Mouse (Mus musculus) myocyte (in vitro differentiated cells): Measurements from ENCODE around the gene Grb10. TPM values are rescaled to one million over a fixed set of nuclear protein-coding genes. Genes with fewer than 3 reads are reported as not detected.

ENCODE experiments used
- H3K27me3 ChIP-seq: one replicate; pipeline ENCODE4 v1.6.1; 2011; ENCODE audit not compliant: control insufficient read depth, insufficient read depth, insufficient read length
- H3K36me3 ChIP-seq: one replicate; pipeline ENCODE4 v1.6.1; 2011; ENCODE audit not compliant: control insufficient read depth, insufficient read depth
- H3K4me2 ChIP-seq: one replicate; pipeline ENCODE4 v1.6.1; 2011; ENCODE audit warnings: low read depth, control low read depth
- H3K4me3 ChIP-seq: one replicate; pipeline ENCODE4 v1.5.1; 2011; ENCODE audit warnings: mild to moderate bottlenecking, control low read depth, moderate library complexity
- H3K79me2 ChIP-seq: one replicate; pipeline ENCODE4 v1.6.1; 2011; ENCODE audit not compliant: control insufficient read depth, insufficient read depth
- H3ac ChIP-seq: one replicate; pipeline ENCODE4 v1.6.1; 2011; ENCODE audit not compliant: control insufficient read depth, insufficient read length
- CEBPB ChIP-seq: IDR thresholded peaks from 2 replicates; pipeline ENCODE4 v1.6.1; 2011; ENCODE audit warnings: mild to moderate bottlenecking, moderate library complexity; ENCODE audit not compliant: poor library complexity, insufficient read depth, severe bottlenecking
- E2F4 ChIP-seq: IDR thresholded peaks from one replicate; pipeline ENCODE4 v1.6.1; 2011; ENCODE audit warnings: mild to moderate bottlenecking, control low read depth, moderate library complexity; ENCODE audit not compliant: insufficient read depth
- MAX ChIP-seq: IDR thresholded peaks from one replicate; pipeline ENCODE4 v1.6.1; 2011; ENCODE audit warnings: low read depth, mild to moderate bottlenecking, control low read depth
- MYOD1 ChIP-seq, 3 experiments: IDR thresholded peaks; one replicate each; pipeline ENCODE4 v1.6.1; 2011; ENCODE audit warnings: control low read depth in 2 of 3, low read depth in 2 of 3, mild to moderate bottlenecking in 2 of 3, moderate library complexity in 1 of 3; ENCODE audit not compliant: insufficient read length in 2 of 3, control insufficient read depth in 1 of 3
- MYOG ChIP-seq, 3 experiments: IDR thresholded peaks; one replicate each; pipeline ENCODE4 v1.6.1; 2011; ENCODE audit warnings: control low read depth in 2 of 3, low read depth in 2 of 3, mild to moderate bottlenecking in 2 of 3; ENCODE audit not compliant: insufficient read length in 2 of 3, control insufficient read depth in 1 of 3, insufficient read depth in 1 of 3
- POLR2A ChIP-seq: IDR thresholded peaks from one replicate; pipeline ENCODE4 v1.6.1; 2011; ENCODE audit warnings: low read depth, mild to moderate bottlenecking, control low read depth, moderate library complexity; ENCODE audit not compliant: insufficient read length
- POLR2AphosphoS2 ChIP-seq: IDR thresholded peaks from one replicate; pipeline ENCODE4 v1.6.1; 2011; ENCODE audit warnings: low read depth, control low read depth; ENCODE audit not compliant: insufficient read length
- REST ChIP-seq: IDR thresholded peaks from one replicate; pipeline ENCODE4 v1.6.1; 2011; ENCODE audit warnings: mild to moderate bottlenecking, control low read depth, moderate library complexity; ENCODE audit not compliant: insufficient read depth, insufficient read length
- SRF ChIP-seq: IDR thresholded peaks from one replicate; pipeline ENCODE4 v1.6.1; 2011; ENCODE audit warnings: low read depth; ENCODE audit not compliant: control insufficient read depth, insufficient read length
- TCF12 ChIP-seq: IDR thresholded peaks from one replicate; pipeline ENCODE4 v1.6.1; 2011; ENCODE audit warnings: mild to moderate bottlenecking, control low read depth; ENCODE audit not compliant: poor library complexity, insufficient read depth, severe bottlenecking
- TCF3 ChIP-seq: IDR thresholded peaks from one replicate; pipeline ENCODE4 v1.6.1; 2011; ENCODE audit warnings: low read depth, control low read depth; ENCODE audit not compliant: insufficient read length
- USF1 ChIP-seq: IDR thresholded peaks from one replicate; pipeline ENCODE4 v1.6.1; 2011; ENCODE audit warnings: low read depth, mild to moderate bottlenecking, control low read depth, moderate library complexity
- polyA plus RNA-seq: library from polyadenylated mRNA; unstranded; fragments of >200 nt; fragmentation: generic; extraction: Trizol; gene quantifications from one replicate; pipeline ENCODE4 v1.2.1, GENCODE M21; 2012; ENCODE audit warnings: missing spikeins

The Grb10 gene
- polyA plus RNA-seq, 1 experiment: 0.59 TPM

DNA sequence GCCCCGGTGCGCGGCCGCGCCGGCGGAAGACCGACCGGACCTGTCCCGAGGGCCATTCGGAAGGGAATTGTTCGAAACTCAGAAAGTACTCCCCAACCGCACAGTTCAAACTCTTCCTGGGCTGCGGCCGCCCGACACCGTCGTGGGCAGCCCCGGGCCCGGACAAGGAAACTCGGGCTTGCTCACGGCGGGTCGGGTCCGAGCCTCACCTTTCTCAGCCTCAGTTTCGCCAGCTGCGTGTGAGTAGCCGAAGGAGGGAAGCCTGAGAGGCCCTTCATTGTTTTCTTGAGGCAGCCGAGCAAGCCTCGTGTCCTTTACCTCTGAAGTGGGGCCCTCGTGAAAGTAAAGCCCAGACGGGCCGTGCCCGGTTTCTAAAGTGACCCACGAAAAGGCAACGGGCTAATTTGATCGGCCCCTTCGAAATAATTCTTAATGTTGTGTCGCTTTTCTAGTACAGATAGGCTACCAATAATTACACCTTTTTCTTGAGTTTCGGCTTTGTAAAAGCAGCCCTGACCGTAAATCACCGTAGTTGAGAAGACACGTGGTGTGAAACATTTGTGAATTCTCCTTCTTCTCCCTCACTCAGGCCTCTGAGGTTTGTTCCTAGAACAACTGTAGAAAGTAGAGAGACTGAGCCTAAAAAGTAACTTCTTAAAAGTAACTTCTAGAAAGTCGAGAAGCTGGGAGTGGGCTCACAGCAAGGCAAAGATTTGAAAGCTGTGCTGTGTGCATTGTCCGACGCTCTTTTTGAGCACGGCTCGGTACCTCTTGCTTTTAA is 604 bp downstream of the Grb10 start:
- TF ChIP-seq MAX (no peak), POLR2AphosphoS2 (no peak), USF1 (no peak), CEBPB (no peak), TCF3 (no peak), E2F4 (no peak), MYOG (IDR thresholded peaks at IDR 0.05; ENCODE audit: control insufficient read depth in 1 of 3, insufficient read depth in 1 of 3, insufficient read length in 2 of 3, low read depth in 2 of 3) (no peak), REST (no peak), TCF12 (no peak), MYOD1 (IDR thresholded peaks at IDR 0.05; ENCODE audit: control insufficient read depth in 1 of 3, insufficient read length in 2 of 3, low read depth in 2 of 3) (no peak), POLR2A (no peak), SRF (no peak)
- Histone ChIP-seq H3ac (no peak overlapping the region), H3K36me3 (no peaks in the 10 kb centered on the region), H3K79me2 (no peaks in the 10 kb centered on the region), H3K4me3 (no peak overlapping the region), H3K27me3 (peaks cover 7% of the 10 kb centered on the region), H3K4me2 (no peak overlapping the region)

- TF ChIP-seq CEBPB: no peak
- no peak for TF ChIP-seq REST
- TF ChIP-seq TCF3: no peak
- no peak for TF ChIP-seq POLR2AphosphoS2
- TF ChIP-seq MYOG (IDR thresholded peaks at IDR 0.05; ENCODE audit: control insufficient read depth in 1 of 3, insufficient read depth in 1 of 3, insufficient read length in 2 of 3, low read depth in 2 of 3): no peak
- no peak overlapping the region for H3ac ChIP-seq
Measured at GRCm38 (mm10) chr11:12037075-12037686, 1.3 kb downstream of the Grb10 start.

GRCm38 (mm10) chr11:12035916-12036910 is 2.3 kb downstream of the Grb10 start:
- Histone ChIP-seq H3K36me3 (no peaks in the 10 kb centered on the region), H3K4me2 (no peak overlapping the region), H3K79me2 (no peaks in the 10 kb centered on the region), H3ac (no peak overlapping the region), H3K27me3 (peaks cover 7% of the 10 kb centered on the region), H3K4me3 (no peak overlapping the region)
- TF ChIP-seq MAX (no peak), MYOD1 (IDR thresholded peaks at IDR 0.05; ENCODE audit: control insufficient read depth in 1 of 3, insufficient read length in 2 of 3, low read depth in 2 of 3) (no peak), SRF (no peak), MYOG (IDR thresholded peaks at IDR 0.05; ENCODE audit: control insufficient read depth in 1 of 3, insufficient read depth in 1 of 3, insufficient read length in 2 of 3, low read depth in 2 of 3) (no peak), POLR2A (no peak), POLR2AphosphoS2 (no peak), CEBPB (no peak), E2F4 (no peak)

More at GRCm38 (mm10) chr11:12037075-12037686, 1.3 kb downstream of the Grb10 start:
- Histone ChIP-seq H3K4me2 (no peak overlapping the region), H3K27me3 (peaks cover 7% of the 10 kb centered on the region), H3K79me2 (no peaks in the 10 kb centered on the region), H3K36me3 (no peaks in the 10 kb centered on the region), H3K4me3 (no peak overlapping the region)

DNA sequence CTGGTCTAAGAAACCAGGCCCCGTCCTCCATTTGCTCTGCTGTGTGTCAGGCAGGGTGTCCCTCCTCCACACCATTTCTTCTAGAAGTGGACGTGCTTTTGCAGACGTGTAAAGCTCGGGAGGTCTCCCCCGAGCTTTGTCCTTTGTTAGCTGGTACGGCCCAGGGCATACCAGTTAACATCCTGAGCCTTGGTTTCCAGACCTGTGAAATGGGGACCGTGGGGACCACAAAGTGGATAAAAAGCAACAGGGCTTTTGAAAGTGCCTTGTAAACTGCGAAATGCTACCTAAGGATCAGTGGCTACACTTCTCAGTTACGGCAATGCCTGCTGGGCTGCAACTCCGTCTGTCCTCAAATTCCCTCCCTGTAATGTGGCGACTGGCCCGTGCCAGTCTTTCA is 3.2 kb downstream of the Grb10 start:
- peaks cover 7% of the 10 kb centered on the region for H3K27me3 ChIP-seq

More for the DNA sequence above, 3.2 kb downstream of the Grb10 start:
- Histone ChIP-seq H3K79me2 (no peaks in the 10 kb centered on the region), H3K4me3 (no peak overlapping the region), H3ac (no peak overlapping the region), H3K36me3 (no peaks in the 10 kb centered on the region), H3K4me2 (no peak overlapping the region)
- no peak for TF ChIP-seq TCF3
- TF ChIP-seq POLR2AphosphoS2: no peak
- TF ChIP-seq MYOG (IDR thresholded peaks at IDR 0.05; ENCODE audit: control insufficient read depth in 1 of 3, insufficient read depth in 1 of 3, insufficient read length in 2 of 3, low read depth in 2 of 3): no peak
- TF ChIP-seq REST: no peak
- no peak for TF ChIP-seq USF1
- no peak for TF ChIP-seq TCF12
- TF ChIP-seq E2F4: no peak
- TF ChIP-seq SRF: no peak
- no peak for TF ChIP-seq MYOD1 (IDR thresholded peaks at IDR 0.05; ENCODE audit: control insufficient read depth in 1 of 3, insufficient read length in 2 of 3, low read depth in 2 of 3)
- TF ChIP-seq MAX: no peak
- no peak for TF ChIP-seq CEBPB
- no peak for TF ChIP-seq POLR2A
